Mouse (Mus musculus): Measurements from ENCODE around the gene Zfp935.
"Not testable (repeated sequence)": the region's sequence is repeated elsewhere in the genome, so short reads cannot be mapped to it uniquely, and the experiment has no call there.

Zfp935 gene
- long read RNA-seq, experiment 1 = 0 reads
- long read RNA-seq, experiment 2 = 0 reads

DNA sequence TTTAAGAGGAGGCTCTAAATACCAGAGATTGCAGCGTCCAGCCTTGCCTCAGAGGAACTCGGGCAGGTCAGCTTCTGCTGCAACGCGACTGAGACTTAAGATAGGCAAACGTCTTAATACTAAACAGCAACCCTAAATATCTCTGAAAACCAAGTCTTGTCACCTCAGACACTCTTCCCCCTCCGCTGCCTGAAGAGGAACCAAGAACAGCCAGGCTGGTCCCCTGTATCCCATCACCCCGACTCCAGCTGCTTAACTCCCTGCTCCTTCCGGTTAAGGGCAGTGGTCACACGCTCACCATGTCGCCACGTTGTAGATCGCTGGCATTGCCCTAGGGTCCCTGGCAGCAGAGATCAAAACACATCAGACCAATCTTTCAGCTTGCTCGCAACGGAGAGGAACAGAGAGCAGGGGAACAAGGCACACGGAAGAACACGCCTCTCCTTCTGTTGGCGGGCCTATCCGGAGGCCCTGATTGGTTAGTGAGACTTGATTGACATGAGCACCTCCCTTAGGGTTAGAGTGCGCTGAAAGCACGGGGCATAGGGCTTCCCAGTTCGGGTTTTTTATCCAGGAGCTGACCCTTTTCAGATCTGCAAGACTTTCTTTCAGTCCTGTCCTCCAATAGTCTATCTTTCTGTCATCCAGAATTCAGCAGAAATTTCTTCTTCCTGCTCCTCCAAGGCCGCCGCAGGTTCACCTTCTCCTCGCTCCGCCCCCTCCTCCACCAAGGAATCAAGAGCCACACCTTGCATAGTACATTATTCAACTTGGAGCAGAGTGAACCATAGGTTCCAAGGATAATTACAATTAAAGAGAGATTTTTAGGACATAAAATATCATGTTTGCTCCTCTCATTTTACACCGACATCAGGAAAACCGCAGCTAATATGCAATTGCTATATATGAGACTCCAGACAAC is at the start of gene Zfp935:
Gene Zfp935, minus strand, starts transcription at position 323 of the 922 bp plus-strand sequence.
- intact Hi-C loops (cut with DNase I) = not testable (repeated sequence)

DNA sequence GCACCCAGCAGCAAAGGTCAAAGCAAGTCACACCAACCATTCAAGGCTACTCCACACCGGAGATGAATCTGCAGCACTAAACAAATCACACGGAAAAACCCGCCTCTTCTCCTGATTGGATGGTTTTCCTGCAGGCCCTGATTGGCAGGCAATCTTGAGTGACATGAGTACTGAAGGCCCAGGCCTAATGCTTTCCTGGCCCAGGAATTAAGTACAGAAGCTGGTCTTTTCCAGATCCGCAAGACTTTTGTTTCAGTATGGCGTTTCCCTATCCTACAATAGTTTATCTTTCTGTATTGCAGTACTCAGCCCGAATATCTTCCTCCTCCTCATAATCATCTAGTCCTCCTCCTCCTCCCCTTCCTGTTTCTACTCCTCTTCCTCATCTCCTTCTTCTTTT is 12.8 kb upstream of the Zfp935 start, which contains the start of gene Zfp934:
Gene Zfp934, minus strand, starts transcription at position 101 of the 400 bp plus-strand sequence.
- intact Hi-C loops (cut with DNase I) = not testable (repeated sequence)

GRCm38 (mm10) chr13:62561696-62562095 is 3.4 kb upstream of the Zfp935 start:
- intact Hi-C loops (cut with DNase I) = not testable (repeated sequence)

DNA sequence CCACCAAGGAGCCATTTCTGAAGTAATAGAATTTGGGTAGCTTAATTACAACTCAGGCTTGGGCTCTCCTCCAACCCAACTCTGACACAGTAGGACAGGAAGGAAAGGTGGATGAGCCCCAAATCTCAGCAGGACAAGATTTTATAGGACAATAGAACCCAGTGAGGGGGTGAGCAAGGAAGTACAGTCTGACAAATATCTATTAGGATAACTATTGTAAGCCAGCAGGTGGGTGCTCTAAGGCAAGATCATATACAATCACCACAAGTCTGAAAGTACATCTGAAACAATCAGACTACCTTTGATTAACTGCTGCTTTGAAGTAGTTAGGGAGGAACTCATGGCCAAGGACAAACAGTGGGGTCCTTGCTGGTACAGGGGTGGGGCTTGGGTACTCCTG is 28.2 kb downstream of the Zfp935 start:
- intact Hi-C loops (cut with DNase I) = not testable (repeated sequence)

DNA sequence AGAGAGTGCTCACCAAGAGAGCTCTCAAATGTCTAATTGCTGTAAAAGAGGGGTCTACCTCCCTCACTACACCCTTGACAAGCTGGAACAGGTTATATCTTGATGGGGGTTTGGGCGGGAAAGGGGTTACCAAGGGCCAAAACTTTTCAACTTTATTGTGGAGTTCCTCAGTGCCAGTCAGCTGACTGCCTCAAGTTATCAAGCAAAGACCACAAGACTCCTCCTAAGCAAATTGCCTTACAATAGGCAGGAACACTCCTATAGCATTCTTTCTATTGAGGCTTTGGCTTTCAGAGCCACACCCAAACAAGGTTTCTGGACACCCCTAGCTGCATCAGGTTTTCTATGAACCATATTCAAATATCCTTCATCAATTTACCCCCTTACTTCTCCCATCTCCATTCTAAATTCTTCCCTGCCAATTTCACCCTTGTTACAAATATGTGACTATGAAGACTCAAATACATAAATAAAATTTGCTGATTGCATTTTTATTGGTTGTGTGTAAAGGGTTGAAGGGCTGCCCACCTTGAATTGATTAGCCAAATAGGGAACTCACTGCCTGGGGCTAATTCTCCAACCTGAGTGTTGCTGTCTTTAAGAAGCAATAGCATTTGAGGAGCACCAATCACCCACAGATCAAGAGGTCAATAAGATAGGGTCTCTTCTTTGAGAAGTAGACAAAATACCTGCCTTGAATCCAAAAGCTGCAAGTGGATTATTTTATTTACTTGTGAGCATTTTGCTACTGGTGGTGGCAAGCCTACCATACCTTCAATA is 47.5 kb downstream of the Zfp935 start:
- intact Hi-C loops (cut with DNase I) = not testable (repeated sequence)

GRCm38 (mm10) chr13:62472661-62473060 is 85.7 kb downstream of the Zfp935 start:
- intact Hi-C loops (cut with DNase I) = not testable (repeated sequence)

- intact Hi-C loops (cut with DNase I) = loop anchor here (10.0 kb wide), 1 partner anchor 385 kb away; the partner anchor contains the start of gene Fbp2
Measured at GRCm38 (mm10) chr13:62469947-62470346, 88.4 kb downstream of the Zfp935 start.

GRCm38 (mm10) chr13:62466424-62467334 is 91.6 kb downstream of the Zfp935 start, which contains the start of gene Gm49359:
TSS of gene Gm49359 (minus strand) at chr13:62466832.
- intact Hi-C loops (cut with DNase I) = loop anchor here (10.0 kb wide), 1 partner anchor 388 kb away; the partner anchor contains the start of gene Fbp2

Small RNAs within 50 kb of the gene (microRNA-seq; reads per million reads assigned to microRNA genes)
- gene Gm22256 = 0.23 to 0.37 reads per million in 2 experiments

All from adrenal gland (tissue).